Mouse (Mus musculus) heart, embryonic 15.5 days (tissue): Measurements from ENCODE around the gene Xiap. TPM values are rescaled to one million over a fixed set of nuclear protein-coding genes. Genes with fewer than 3 reads are reported as not detected.
A peak's percentile ranks its signal among the peaks of the same experiment; 100 is the strongest.

Experiments used
- ATAC-seq: fragments of 200-750 bp; cut with Nextera tagmentation; replicated peaks from 2 replicates; pipeline ENCODE4 v1.8.0; 2017; ENCODE audit warnings: low read depth, moderate TSS enrichment; ENCODE audit not compliant: insufficient number of reproducible peaks, insufficient read depth, low FRiP score
- H3K27ac ChIP-seq: fragments of 300-500 bp; sonication (generic); 2 replicates; pipeline ENCODE4 v1.5.1; 2015; ENCODE audit warnings: mild to moderate bottlenecking, inconsistent platforms
- H3K27me3 ChIP-seq: fragments of 300-500 bp; sonication (generic); 2 replicates; pipeline ENCODE4 v1.6.1; 2015; ENCODE audit warnings: inconsistent platforms
- H3K36me3 ChIP-seq: fragments of 300-500 bp; sonication (generic); 2 replicates; pipeline ENCODE4 v1.6.1; 2015; ENCODE audit warnings: mild to moderate bottlenecking, inconsistent platforms
- H3K4me1 ChIP-seq: fragments of 300-500 bp; sonication (generic); replicated peaks from 2 replicates; pipeline ENCODE4 v1.6.1; 2015; ENCODE audit warnings: inconsistent platforms
- H3K4me2 ChIP-seq: fragments of 300-500 bp; sonication (generic); 2 replicates; pipeline ENCODE4 v1.6.1; 2015; ENCODE audit warnings: inconsistent platforms, mild to moderate bottlenecking, moderate library complexity
- H3K4me3 ChIP-seq: fragments of 300-500 bp; sonication (generic); 2 replicates; pipeline ENCODE4 v1.5.1; 2015; ENCODE audit warnings: mild to moderate bottlenecking, inconsistent platforms
- H3K9ac ChIP-seq: fragments of 300-500 bp; sonication (generic); 2 replicates; pipeline ENCODE4 v1.6.1; 2015; ENCODE audit warnings: mild to moderate bottlenecking, inconsistent platforms
- H3K9me3 ChIP-seq: fragments of 300-500 bp; sonication (generic); replicated peaks from 2 replicates; pipeline ENCODE4 v1.6.1; 2016; ENCODE audit warnings: inconsistent platforms
- WGBS: fragments of 180-500 bp; shearing (Covaris S2); methylation state at CpG from one replicate; pipeline ENCODE4 v1.1.7; 2015; ENCODE audit warnings: mixed read lengths; 5-methylcytosine and 5-hydroxymethylcytosine counted together
- polyA plus RNA-seq: library from polyadenylated mRNA; unstranded; fragments of >200 nt; fragmentation: Nextera tagmentation; extraction: Ambion mirVana; gene quantifications from 2 replicates; pipeline ENCODE4 v1.2.1, GENCODE M21; 2015

The Xiap gene
- polyA plus RNA-seq, 1 experiment from 2014 or later, result 10.3 TPM

DNA sequence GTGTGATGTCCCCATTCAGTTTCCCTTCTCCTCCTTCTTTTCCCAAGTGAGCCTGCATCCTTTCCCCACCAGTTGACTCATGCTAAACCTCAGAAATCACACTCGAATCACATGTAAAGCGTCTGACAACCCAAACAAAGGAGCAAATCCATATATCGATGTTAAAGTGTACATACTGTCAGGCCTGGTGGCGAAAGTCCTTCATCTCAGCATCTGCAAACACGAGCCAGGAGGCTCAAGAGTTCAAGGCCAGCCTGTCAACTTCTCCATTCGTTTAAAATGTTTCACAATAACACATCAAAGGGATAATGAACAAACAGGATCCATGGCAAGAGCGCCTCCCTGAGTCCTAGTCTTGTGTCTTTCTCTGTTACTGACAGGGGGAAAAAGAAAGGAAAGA lies 14.5 kb upstream of the Xiap start:
- Histone ChIP-seq H3K4me2 (no peak overlapping the region), H3K9me3 (no peaks in the 10 kb centered on the region), H3K4me3 (no peak overlapping the region), H3K27me3 (no peaks in the 10 kb centered on the region), H3K9ac (no peak overlapping the region), H3K27ac (no peak overlapping the region), H3K36me3 (no peaks in the 10 kb centered on the region), H3K4me1 (no peaks in the 10 kb centered on the region)
- no peak for ATAC-seq
- WGBS, result 71% methylated on average over 7 of the region's 7 CpGs

DNA sequence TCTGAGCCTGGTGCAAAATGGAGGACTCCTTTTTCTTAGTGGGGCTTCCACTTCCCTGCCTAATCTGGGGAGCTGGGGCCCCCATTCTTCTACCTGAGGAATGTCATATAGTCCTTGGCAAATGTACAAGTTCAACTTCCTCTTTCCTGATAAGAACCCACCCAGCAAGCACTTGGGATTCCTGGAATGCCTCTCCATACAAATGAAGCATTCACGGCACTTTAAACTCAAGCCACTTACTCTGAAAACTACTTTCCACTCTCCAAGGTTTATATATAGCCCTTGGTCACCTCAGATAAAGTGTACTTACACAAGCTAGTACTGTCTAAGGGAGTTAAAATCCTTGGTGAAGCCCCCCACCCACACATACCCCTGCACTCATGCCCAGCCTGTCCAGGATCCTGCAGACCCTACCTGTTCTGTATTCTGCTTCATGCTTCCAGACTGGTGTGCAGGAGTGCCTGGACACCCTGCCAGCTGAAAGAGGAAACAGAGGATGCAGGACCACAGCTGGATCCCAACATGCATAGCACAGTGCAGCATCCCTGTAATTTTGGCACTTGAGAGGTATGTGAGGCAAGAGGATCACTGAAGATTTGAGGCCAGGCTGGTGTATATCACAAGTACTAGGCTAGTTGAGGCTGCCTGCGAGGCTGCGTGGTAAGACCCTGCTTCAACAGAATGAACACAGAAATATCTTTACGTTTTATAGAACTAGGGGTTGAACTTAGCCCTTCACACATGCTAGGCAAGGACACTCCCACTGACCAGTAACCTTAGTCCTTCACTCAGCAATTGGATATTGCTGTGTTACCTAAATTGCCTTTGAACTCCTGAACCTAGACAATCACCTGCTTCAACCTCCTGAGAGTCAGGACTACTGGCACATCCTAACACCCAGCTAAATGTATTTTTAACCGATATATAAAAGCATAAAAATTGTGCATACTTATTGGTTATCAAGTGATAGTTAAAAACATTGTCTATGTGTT lies 8.5 kb upstream of the Xiap start:
- no peak overlapping the region for H3K9ac ChIP-seq
- peak overlapping the region; percentile 43 for H3K4me2 ChIP-seq
- no peaks in the 10 kb centered on the region for H3K9me3 ChIP-seq
- no peaks in the 10 kb centered on the region for H3K36me3 ChIP-seq
- peaks cover 6% of the 10 kb centered on the region for H3K4me1 ChIP-seq
- peak; percentile 69 for ATAC-seq
- 41% methylated on average over 5 of the region's 5 CpGs for WGBS
- peak overlapping the region; percentile 88 for H3K27ac ChIP-seq
- H3K27me3 ChIP-seq, result no peaks in the 10 kb centered on the region
- H3K4me3 ChIP-seq, result no peak overlapping the region

DNA sequence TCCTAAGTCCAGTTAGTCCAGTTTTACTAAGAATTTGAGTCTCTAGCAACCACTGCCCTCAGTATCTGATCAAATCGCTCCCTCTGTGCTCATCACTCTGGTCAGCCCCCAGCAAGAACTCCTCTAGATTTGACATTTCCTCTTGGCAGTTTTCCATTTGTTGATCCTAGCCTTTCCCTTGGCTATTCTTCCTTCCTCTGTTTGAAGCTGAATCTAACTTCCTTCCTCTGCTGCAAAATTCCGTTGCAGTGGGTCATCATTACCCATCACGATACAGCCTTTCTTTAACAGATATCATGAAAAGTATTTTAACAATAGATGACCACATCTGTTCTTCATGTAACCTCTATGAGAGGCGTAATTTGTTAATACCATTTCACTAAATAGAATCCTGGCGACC lies 2.5 kb upstream of the Xiap start:
- Histone ChIP-seq H3K4me3 (no peak overlapping the region), H3K4me2 (no peak overlapping the region), H3K27me3 (no peaks in the 10 kb centered on the region), H3K27ac (peak overlapping the region; percentile 9; the same call in 1 of the 2 replicates), H3K9me3 (no peaks in the 10 kb centered on the region), H3K4me1 (no peaks in the 10 kb centered on the region), H3K9ac (no peak overlapping the region), H3K36me3 (no peaks in the 10 kb centered on the region)
- 55% methylated on average over 5 of the region's 5 CpGs for WGBS
- ATAC-seq, result no peak

DNA sequence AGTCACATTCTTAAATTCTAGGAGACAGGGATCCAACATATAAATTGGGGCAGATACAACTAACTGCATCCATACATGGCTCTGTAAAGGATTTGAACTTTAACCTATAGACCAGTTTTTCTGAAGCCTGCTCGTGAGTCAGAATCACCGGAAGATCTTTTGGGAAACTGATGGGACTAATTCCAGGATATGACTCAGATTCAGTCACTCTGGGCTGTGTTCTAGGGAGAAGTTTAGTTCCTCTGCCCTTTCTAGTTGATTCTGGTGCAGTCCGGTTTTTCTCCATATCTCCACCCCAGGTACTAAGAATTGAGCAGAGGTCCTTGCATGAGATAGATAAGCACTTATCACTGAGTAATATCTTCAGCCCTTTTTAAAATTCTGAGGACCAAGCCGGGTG lies 1.6 kb upstream of the Xiap start:
- no peak overlapping the region for H3K9ac ChIP-seq
- H3K27me3 ChIP-seq, result no peaks in the 10 kb centered on the region
- H3K27ac ChIP-seq, result no peak overlapping the region
- no peak overlapping the region for H3K4me3 ChIP-seq
- H3K4me1 ChIP-seq, result no peaks in the 10 kb centered on the region
- no peak for ATAC-seq
- 70% methylated on average over 4 of the region's 4 CpGs for WGBS
- H3K36me3 ChIP-seq, result no peaks in the 10 kb centered on the region
- no peak overlapping the region for H3K4me2 ChIP-seq
- no peaks in the 10 kb centered on the region for H3K9me3 ChIP-seq

DNA sequence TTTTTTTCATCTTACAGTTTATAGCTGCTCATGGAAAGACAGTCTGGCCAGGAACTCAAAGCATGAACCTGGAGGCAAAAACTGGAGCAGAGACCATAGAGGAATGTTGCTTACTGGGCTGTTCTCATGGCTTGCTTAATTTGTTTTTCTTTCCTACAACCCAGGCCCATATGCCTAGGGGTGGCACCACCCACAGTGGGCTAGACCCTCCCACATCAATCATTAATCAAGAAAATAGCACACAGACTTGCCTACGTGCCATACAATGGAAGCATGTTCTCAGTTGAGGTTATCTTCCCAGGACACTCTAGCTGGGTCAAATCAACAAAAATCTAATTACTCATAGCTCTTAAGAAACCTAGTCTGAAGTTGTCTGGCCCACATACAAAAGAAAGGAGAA lies 4.1 kb downstream of the Xiap start:
- 68% methylated on average over 1 of the region's 1 CpGs for WGBS
- ATAC-seq, result no peak
- H3K9ac ChIP-seq, result no peak overlapping the region

DNA sequence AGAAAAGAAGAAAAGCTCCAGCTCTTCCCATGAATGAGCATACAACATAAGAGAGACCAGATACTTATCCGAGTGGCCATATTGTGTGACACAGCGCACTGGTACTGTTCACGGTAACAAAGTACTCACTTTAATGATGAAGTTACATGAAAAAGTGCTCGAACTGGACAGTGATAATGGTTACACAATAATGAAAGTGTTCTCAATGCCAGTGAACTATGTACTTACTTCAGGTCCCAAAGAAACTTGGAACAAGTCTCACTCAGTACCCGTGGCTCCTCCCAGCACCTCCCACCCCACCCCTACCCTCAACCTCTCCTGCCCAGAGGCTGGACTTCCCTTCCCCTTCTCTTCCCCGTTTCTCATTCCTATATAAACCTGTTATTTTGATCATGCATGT lies 5.6 kb downstream of the Xiap start:
- Histone ChIP-seq H3K9ac (no peak overlapping the region), H3K4me3 (no peak overlapping the region), H3K4me2 (no peak overlapping the region), H3K9me3 (no peaks in the 10 kb centered on the region), H3K27me3 (no peaks in the 10 kb centered on the region), H3K4me1 (no peaks in the 10 kb centered on the region), H3K27ac (no peak overlapping the region), H3K36me3 (no peaks in the 10 kb centered on the region)
- no peak for ATAC-seq
- WGBS, result 77% methylated on average over 6 of the region's 6 CpGs

More for the DNA sequence above, 4.1 kb downstream of the Xiap start:
- Histone ChIP-seq H3K4me2 (no peak overlapping the region), H3K36me3 (no peaks in the 10 kb centered on the region), H3K27ac (no peak overlapping the region), H3K4me3 (no peak overlapping the region), H3K27me3 (no peaks in the 10 kb centered on the region), H3K9me3 (no peaks in the 10 kb centered on the region), H3K4me1 (no peaks in the 10 kb centered on the region)

DNA sequence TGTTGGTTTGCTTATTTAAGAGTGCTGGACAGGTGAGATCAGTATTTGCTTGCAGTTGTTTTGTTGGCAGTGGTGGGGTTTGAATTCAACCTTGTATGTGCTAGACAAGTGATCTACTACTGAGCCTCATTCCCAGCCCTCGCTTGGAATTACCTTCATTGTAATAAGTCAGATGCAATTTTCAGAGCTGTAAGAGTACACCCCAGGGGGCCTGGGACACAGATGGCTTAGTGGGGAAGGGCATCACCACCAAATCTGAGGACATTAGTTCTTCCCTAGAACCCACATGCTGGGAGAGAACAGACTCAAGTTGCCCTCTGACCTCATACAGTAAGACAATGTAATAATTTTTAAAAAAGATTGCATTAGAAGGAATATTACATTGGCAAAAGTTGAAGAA lies 7.3 kb downstream of the Xiap start:
- peaks cover 5% of the 10 kb centered on the region for H3K4me1 ChIP-seq
- no peak overlapping the region for H3K4me2 ChIP-seq
- no peak overlapping the region for H3K4me3 ChIP-seq
- H3K27ac ChIP-seq, result 0 out of 2 replicates have a peak overlapping the region, but pooled peaks have one; percentile 1
- no peaks in the 10 kb centered on the region for H3K36me3 ChIP-seq
- H3K9me3 ChIP-seq, result no peaks in the 10 kb centered on the region
- no peak for ATAC-seq
- no peaks in the 10 kb centered on the region for H3K27me3 ChIP-seq
- 58% methylated on average over 1 of the region's 1 CpGs for WGBS
- H3K9ac ChIP-seq, result no peak overlapping the region

DNA sequence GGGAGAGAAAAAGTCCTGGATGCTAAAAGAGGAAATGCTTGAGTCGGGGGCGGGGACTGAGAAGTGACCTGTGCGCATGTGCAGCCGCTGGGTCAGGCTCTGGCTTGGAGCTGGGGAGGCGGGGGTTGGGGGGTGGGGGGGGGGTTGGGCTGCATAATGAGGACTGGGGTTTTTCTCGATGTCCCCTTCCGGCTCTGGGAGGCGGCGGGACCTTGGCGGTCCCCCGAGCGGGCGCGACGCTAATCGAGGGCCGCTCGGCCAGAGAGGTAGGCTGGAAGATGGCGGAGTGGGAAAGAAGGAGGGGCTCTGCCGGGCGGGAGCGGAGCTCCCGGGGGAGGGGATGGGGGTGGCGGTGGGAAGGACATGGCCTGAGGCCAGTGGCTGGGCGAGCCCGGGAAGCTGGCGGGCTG lies 8.3 kb downstream of the Xiap start:
- H3K27ac ChIP-seq, result peak overlapping the region; percentile 94
- H3K4me3 ChIP-seq, result peak overlapping the region; percentile 57
- H3K27me3 ChIP-seq, result no peaks in the 10 kb centered on the region
- no peaks in the 10 kb centered on the region for H3K36me3 ChIP-seq
- H3K4me2 ChIP-seq, result peak overlapping the region; percentile 53
- H3K9ac ChIP-seq, result peak overlapping the region; percentile 52; the same call in 1 of the 2 replicates
- no peaks in the 10 kb centered on the region for H3K9me3 ChIP-seq
- peak; percentile 82 for ATAC-seq
- WGBS, result 14% methylated on average over 27 of the region's 27 CpGs
- H3K4me1 ChIP-seq, result peaks cover 5% of the 10 kb centered on the region

DNA sequence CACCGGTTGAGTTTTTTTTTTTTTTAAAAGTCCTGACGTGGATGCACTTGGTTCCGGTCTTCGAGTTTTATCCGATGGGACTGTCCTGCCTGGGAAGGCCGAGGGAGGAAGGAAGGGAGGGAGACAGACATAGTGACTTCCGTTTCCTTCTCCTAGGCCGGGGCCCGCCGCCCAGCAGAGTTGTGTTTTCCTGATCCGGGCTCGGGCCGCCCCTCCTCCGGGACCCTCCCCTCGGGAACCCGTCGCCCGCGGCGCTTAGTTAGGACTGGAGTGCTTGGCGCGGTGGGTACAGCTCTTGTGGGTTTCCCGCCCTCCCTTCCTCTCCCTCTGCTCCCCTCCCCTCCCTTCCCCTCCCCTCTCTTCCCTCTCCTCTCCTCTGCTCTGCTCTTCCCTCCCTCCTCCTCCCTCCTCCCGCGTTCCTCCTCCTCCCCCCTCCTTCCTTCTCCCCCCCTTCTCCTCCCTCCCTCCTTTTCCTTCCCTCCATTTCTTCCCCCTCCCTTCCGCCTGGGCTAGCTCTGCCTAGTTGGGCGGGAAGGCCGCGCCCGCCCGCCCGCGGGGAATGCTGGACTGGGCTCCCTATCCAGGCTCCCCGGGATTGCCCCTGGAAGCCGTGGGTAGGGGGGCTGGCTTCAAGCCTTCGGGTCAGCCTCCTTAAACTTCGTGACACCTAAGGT lies 8.9 kb downstream of the Xiap start:
- peak; percentile 87 for ATAC-seq
- H3K4me2 ChIP-seq, result peak overlapping the region; percentile 53
- no peaks in the 10 kb centered on the region for H3K36me3 ChIP-seq
- WGBS, result 9% methylated on average over 36 of the region's 37 CpGs
- H3K4me3 ChIP-seq, result peak overlapping the region; percentile 57
- H3K27ac ChIP-seq, result peak overlapping the region; percentile 94
- H3K9ac ChIP-seq, result peak overlapping the region; percentile 52
- H3K4me1 ChIP-seq, result peaks cover 5% of the 10 kb centered on the region
- H3K27me3 ChIP-seq, result no peaks in the 10 kb centered on the region
- H3K9me3 ChIP-seq, result no peaks in the 10 kb centered on the region

DNA sequence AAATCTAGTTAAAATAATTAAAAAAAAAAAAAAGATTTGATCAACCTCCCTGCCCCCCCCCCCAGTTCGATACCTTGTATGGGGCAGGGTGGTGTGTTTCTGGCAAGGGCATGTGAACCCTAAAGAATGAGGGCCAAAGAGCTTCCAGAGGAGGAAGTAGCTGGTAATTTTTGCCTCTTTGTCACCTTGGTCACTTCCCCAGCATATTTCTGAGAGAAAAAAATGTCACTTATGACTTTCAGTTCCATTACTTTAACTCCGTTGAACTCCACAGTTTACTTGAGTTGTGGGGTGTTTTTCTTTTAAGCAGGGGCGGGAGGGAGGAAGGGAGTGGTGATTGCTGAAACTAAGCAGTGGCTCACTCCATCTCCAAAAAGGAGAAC lies 9.4 kb downstream of the Xiap start:
- Histone ChIP-seq H3K4me2 (peak overlapping the region; percentile 53), H3K9me3 (no peaks in the 10 kb centered on the region), H3K36me3 (no peaks in the 10 kb centered on the region), H3K9ac (peak overlapping the region; percentile 47; the same call in 1 of the 2 replicates), H3K4me3 (peak overlapping the region; percentile 57), H3K27ac (peak overlapping the region; percentile 94), H3K4me1 (peaks cover 5% of the 10 kb centered on the region), H3K27me3 (no peaks in the 10 kb centered on the region)
- 6% methylated on average over 3 of the region's 3 CpGs for WGBS
- ATAC-seq, result 0 out of 2 replicates have a peak, but pooled peaks have one; percentile 5

DNA sequence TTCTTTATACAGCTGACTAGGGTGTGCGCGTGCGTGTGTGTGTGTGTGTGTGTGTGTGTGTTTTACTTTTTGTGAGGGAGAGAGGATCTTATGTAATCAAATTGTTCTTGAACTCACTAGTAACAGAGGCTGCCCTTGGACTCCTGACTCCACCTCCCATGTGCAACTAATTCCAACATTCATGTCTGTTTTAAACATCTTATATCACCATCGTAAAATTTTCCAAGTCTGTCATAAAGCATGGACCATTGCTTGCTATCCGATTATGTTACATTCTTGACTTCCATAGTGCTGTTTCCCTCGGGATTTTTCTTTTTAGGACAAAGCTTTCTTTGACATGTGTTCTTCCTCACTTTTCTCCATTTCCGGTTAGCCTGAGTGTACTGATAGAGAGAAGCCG lies 28.3 kb downstream of the Xiap start:
- H3K9ac ChIP-seq, result no peak overlapping the region
- H3K4me1 ChIP-seq, result 0 out of 2 replicates have a peak, but pooled peaks cover 2% of the 10 kb centered on the region
- H3K27me3 ChIP-seq, result no peaks in the 10 kb centered on the region
- H3K9me3 ChIP-seq, result no peaks in the 10 kb centered on the region
- H3K4me3 ChIP-seq, result no peak overlapping the region
- ATAC-seq, result no peak
- no peak overlapping the region for H3K27ac ChIP-seq
- no peak overlapping the region for H3K4me2 ChIP-seq
- H3K36me3 ChIP-seq, result no peaks in the 10 kb centered on the region
- WGBS, result 67% methylated on average over 8 of the region's 8 CpGs
